Mouse (Mus musculus) erythroblast, embryonic 14.5 days (primary cell): ENCODE data around the gene Bcas3. TPM values are rescaled to one million over a fixed set of nuclear protein-coding genes. Genes with fewer than 3 reads are reported as not detected.

Experiments
- H3K27me3 ChIP-seq: 2 replicates; pipeline ENCODE4 v1.6.1; 2012; ENCODE audit warnings: inconsistent platforms; ENCODE audit not compliant: control insufficient read depth
- H3K36me3 ChIP-seq: 2 replicates; pipeline ENCODE4 v1.6.1; 2012; ENCODE audit warnings: mild to moderate bottlenecking, inconsistent platforms; ENCODE audit not compliant: control insufficient read depth
- H3K4me1 ChIP-seq: 2 replicates; pipeline ENCODE4 v1.6.1; 2012; ENCODE audit warnings: inconsistent platforms; ENCODE audit not compliant: control insufficient read depth
- H3K4me3 ChIP-seq: replicated peaks from 2 replicates; pipeline ENCODE3; 2012; ENCODE audit warnings: moderate library complexity, mild to moderate bottlenecking, inconsistent platforms
- H3K9me3 ChIP-seq: 2 replicates; pipeline ENCODE4 v1.6.1; 2012; ENCODE audit warnings: low read length, inconsistent platforms, mixed read lengths; ENCODE audit not compliant: control insufficient read depth
- GATA1 ChIP-seq: IDR thresholded peaks from 2 replicates; pipeline ENCODE4 v1.6.1; 2012; ENCODE audit warnings: low read length, inconsistent platforms, mixed read lengths
- TAL1 ChIP-seq: IDR thresholded peaks from 3 replicates; pipeline ENCODE4 v1.6.1; 2012; ENCODE audit warnings: low read length, inconsistent platforms, mixed read lengths
- polyA plus RNA-seq: library from polyadenylated mRNA; stranded (reverse); fragments of >175 nt; gene quantifications from 2 replicates; pipeline ENCODE4 v1.2.3, GENCODE M21; 2012

The Bcas3 gene
- polyA plus RNA-seq, 1 experiment = 25.9 TPM

- no peak overlapping the region for H3K4me3 ChIP-seq
- TF ChIP-seq GATA1 (no peak), TAL1 (no peak)
Observed at GRCm38 (mm10) chr11:85830901-85831341, 478.0 kb downstream of the Bcas3 start.

GRCm38 (mm10) chr11:85831656-85832230, 478.8 kb downstream of the Bcas3 start:
- Histone ChIP-seq H3K9me3 (peaks cover 25% of the 10 kb centered on the region; the same call in 1 of the 2 replicates), H3K4me1 (peaks cover 19% of the 10 kb centered on the region), H3K36me3 (no peaks in the 10 kb centered on the region), H3K27me3 (peaks cover 100% of the 10 kb centered on the region), H3K4me3 (no peak overlapping the region)
- TF ChIP-seq GATA1 (no peak), TAL1 (no peak)

More at GRCm38 (mm10) chr11:85830901-85831341, 478.0 kb downstream of the Bcas3 start:
- Histone ChIP-seq H3K27me3 (peaks cover 100% of the 10 kb centered on the region), H3K9me3 (peaks cover 25% of the 10 kb centered on the region; the same call in 1 of the 2 replicates), H3K4me1 (peaks cover 19% of the 10 kb centered on the region), H3K36me3 (no peaks in the 10 kb centered on the region)

- Histone ChIP-seq H3K4me3 (no peak within 1 kb of the TSS), H3K4me1 (peaks cover 14% of the 10 kb centered on the region), H3K9me3 (peaks cover 31% of the 10 kb centered on the region; the same call in 1 of the 2 replicates), H3K36me3 (no peaks in the 10 kb centered on the region), H3K27me3 (peaks cover 100% of the 10 kb centered on the region)
- TF ChIP-seq TAL1 (no peak), GATA1 (no peak)
Observed at GRCm38 (mm10) chr11:85832231-85832924, 479.4 kb downstream of the Bcas3 start, which contains the start of gene Tbx2. Gene Tbx2 (plus strand): TSS chr11:85832551.

- Histone ChIP-seq H3K4me1 (peaks cover 11% of the 10 kb centered on the region), H3K36me3 (no peaks in the 10 kb centered on the region), H3K27me3 (peaks cover 100% of the 10 kb centered on the region), H3K9me3 (peaks cover 37% of the 10 kb centered on the region), H3K4me3 (no peak overlapping the region)
- TF ChIP-seq TAL1 (no peak), GATA1 (no peak)
Observed at GRCm38 (mm10) chr11:85833081-85833521, 480.1 kb downstream of the Bcas3 start.

- peaks cover 100% of the 10 kb centered on the region for H3K27me3 ChIP-seq
- H3K36me3 ChIP-seq = no peaks in the 10 kb centered on the region
- peaks cover 11% of the 10 kb centered on the region for H3K4me1 ChIP-seq
- H3K9me3 ChIP-seq = peaks cover 35% of the 10 kb centered on the region
- TF ChIP-seq GATA1 (no peak), TAL1 (no peak)
- no peak overlapping the region for H3K4me3 ChIP-seq
Observed at GRCm38 (mm10) chr11:85833761-85834385, 480.9 kb downstream of the Bcas3 start.

GRCm38 (mm10) chr11:85834386-85834931, 481.5 kb downstream of the Bcas3 start:
- Histone ChIP-seq H3K4me1 (peaks cover 11% of the 10 kb centered on the region), H3K4me3 (no peak overlapping the region), H3K27me3 (peaks cover 100% of the 10 kb centered on the region), H3K9me3 (peaks cover 30% of the 10 kb centered on the region), H3K36me3 (no peaks in the 10 kb centered on the region)
- no peak for TF ChIP-seq TAL1
- no peak for TF ChIP-seq GATA1

GRCm38 (mm10) chr11:85835001-85835752, 482.2 kb downstream of the Bcas3 start:
- H3K9me3 ChIP-seq = peaks cover 31% of the 10 kb centered on the region
- peaks cover 100% of the 10 kb centered on the region for H3K27me3 ChIP-seq
- no peak for TF ChIP-seq TAL1
- no peaks in the 10 kb centered on the region for H3K36me3 ChIP-seq
- H3K4me1 ChIP-seq = peaks cover 9% of the 10 kb centered on the region
- H3K4me3 ChIP-seq = no peak overlapping the region

GRCm38 (mm10) chr11:85835753-85836522, 483.0 kb downstream of the Bcas3 start:
- H3K9me3 ChIP-seq = peaks cover 38% of the 10 kb centered on the region
- H3K4me3 ChIP-seq = no peak overlapping the region
- TF ChIP-seq GATA1 = no peak
- no peak for TF ChIP-seq TAL1
- H3K4me1 ChIP-seq = peaks cover 9% of the 10 kb centered on the region
- peaks cover 100% of the 10 kb centered on the region for H3K27me3 ChIP-seq
- no peaks in the 10 kb centered on the region for H3K36me3 ChIP-seq
